Mouse (Mus musculus) liver, embryonic 13.5 days (tissue): ENCODE results near the gene Marc2. TPM values are rescaled to one million over a fixed set of nuclear protein-coding genes. Genes with fewer than 3 reads are reported as not detected.

Experiments used
- ATAC-seq: fragments of 200-750 bp; cut with Nextera tagmentation; 2 replicates; pipeline ENCODE4 v1.8.0; 2017; ENCODE audit warnings: low read depth, mild to moderate bottlenecking, moderate number of reproducible peaks, moderate library complexity
- DNase-seq: peaks from one replicate; pipeline ENCODE4 v3.0.0; 2022
- H3K27ac ChIP-seq: fragments of 300-500 bp; sonication (generic); 2 replicates; pipeline ENCODE4 v1.5.1; 2015; ENCODE audit warnings: moderate library complexity, mild to moderate bottlenecking, inconsistent platforms
- H3K27me3 ChIP-seq: fragments of 300-500 bp; sonication (generic); 2 replicates; pipeline ENCODE4 v1.6.1; 2015; ENCODE audit warnings: mild to moderate bottlenecking, inconsistent platforms
- H3K36me3 ChIP-seq: fragments of 300-500 bp; sonication (generic); 2 replicates; pipeline ENCODE4 v1.6.1; 2015; ENCODE audit warnings: mild to moderate bottlenecking, inconsistent platforms
- H3K4me1 ChIP-seq: fragments of 300-500 bp; sonication (generic); replicated peaks from 2 replicates; pipeline ENCODE4 v1.6.1; 2015; ENCODE audit warnings: inconsistent platforms
- H3K4me2 ChIP-seq: fragments of 300-500 bp; sonication (generic); 2 replicates; pipeline ENCODE4 v1.6.1; 2015; ENCODE audit warnings: inconsistent platforms, mild to moderate bottlenecking, moderate library complexity
- H3K4me3 ChIP-seq: fragments of 300-500 bp; sonication (generic); replicated peaks from 2 replicates; pipeline ENCODE4 v1.5.1; 2015; ENCODE audit warnings: mild to moderate bottlenecking, inconsistent platforms
- H3K9ac ChIP-seq: fragments of 300-500 bp; sonication (generic); 2 replicates; pipeline ENCODE4 v1.6.1; 2015; ENCODE audit warnings: mild to moderate bottlenecking, inconsistent platforms
- H3K9me3 ChIP-seq: fragments of 300-500 bp; sonication (generic); replicated peaks from 2 replicates; pipeline ENCODE4 v1.6.1; 2016; ENCODE audit warnings: inconsistent platforms
- WGBS: fragments of 180-500 bp; shearing (Covaris S2); methylation state at CpG from one replicate; pipeline ENCODE4 v1.1.7; 2015; ENCODE audit not compliant: insufficient replicate concordance; 5-methylcytosine and 5-hydroxymethylcytosine counted together
- polyA plus RNA-seq: library from polyadenylated mRNA; unstranded; fragments of >200 nt; fragmentation: Nextera tagmentation; extraction: Ambion mirVana; gene quantifications from 2 replicates; pipeline ENCODE4 v1.2.1, GENCODE M21; 2015

The Marc2 gene
- polyA plus RNA-seq, 1 experiment from 2014 or later = 189 TPM

- Histone ChIP-seq H3K4me1 (peaks cover 39% of the 10 kb centered on the region), H3K4me2 (no peak overlapping the region), H3K9me3 (no peaks in the 10 kb centered on the region), H3K36me3 (no peaks in the 10 kb centered on the region), H3K27ac (peak overlapping the region; percentile 78), H3K4me3 (no peak overlapping the region), H3K9ac (0 out of 2 replicates have a peak overlapping the region, but pooled peaks have one; percentile 0), H3K27me3 (no peaks in the 10 kb centered on the region)
- peak; percentile 50 for ATAC-seq
- DNase-seq = no peak
- 52% methylated on average over 7 of the region's 7 CpGs for WGBS
Observed at GRCm38 (mm10) chr1:184872069-184872819, 26.0 kb upstream of the Marc2 start.

GRCm38 (mm10) chr1:184871506-184871905 lies 25.3 kb upstream of the Marc2 start:
- Histone ChIP-seq H3K9me3 (no peaks in the 10 kb centered on the region), H3K4me1 (peaks cover 39% of the 10 kb centered on the region), H3K9ac (0 out of 2 replicates have a peak overlapping the region, but pooled peaks have one; percentile 0), H3K4me3 (no peak overlapping the region), H3K27me3 (no peaks in the 10 kb centered on the region), H3K27ac (peak overlapping the region; percentile 78), H3K36me3 (no peaks in the 10 kb centered on the region), H3K4me2 (no peak overlapping the region)
- whole genome bisulfite sequencing = 71% methylated on average over 1 of the region's 1 CpGs
- DNase-seq (no peak), ATAC-seq (peak; percentile 25; the same call in 1 of the 2 replicates)

- Histone ChIP-seq H3K4me3 (no peak overlapping the region), H3K27ac (peak overlapping the region; percentile 78), H3K36me3 (no peaks in the 10 kb centered on the region), H3K9me3 (no peaks in the 10 kb centered on the region), H3K9ac (no peak overlapping the region), H3K27me3 (no peaks in the 10 kb centered on the region), H3K4me1 (peaks cover 43% of the 10 kb centered on the region), H3K4me2 (no peak overlapping the region)
- no peak for DNase-seq
- no peak for ATAC-seq
- WGBS = 65% methylated on average over 11 of the region's 11 CpGs
Observed at GRCm38 (mm10) chr1:184870646-184871385, 24.6 kb upstream of the Marc2 start.

- Histone ChIP-seq H3K9me3 (no peaks in the 10 kb centered on the region), H3K27ac (peak overlapping the region; percentile 39; the same call in 1 of the 2 replicates), H3K4me1 (peaks cover 43% of the 10 kb centered on the region), H3K4me2 (no peak overlapping the region), H3K36me3 (no peaks in the 10 kb centered on the region), H3K9ac (no peak overlapping the region), H3K27me3 (no peaks in the 10 kb centered on the region), H3K4me3 (no peak overlapping the region)
- 54% methylated on average over 4 of the region's 4 CpGs for WGBS
- ATAC-seq = no peak
- DNase-seq = no peak
Observed at GRCm38 (mm10) chr1:184869939-184870565, 23.8 kb upstream of the Marc2 start.

GRCm38 (mm10) chr1:184867640-184868120 lies 21.4 kb upstream of the Marc2 start:
- Histone ChIP-seq H3K4me2 (no peak overlapping the region), H3K9me3 (no peaks in the 10 kb centered on the region), H3K4me1 (peaks cover 31% of the 10 kb centered on the region), H3K4me3 (no peak overlapping the region), H3K27ac (peak overlapping the region; percentile 48; the same call in 1 of the 2 replicates), H3K9ac (no peak overlapping the region), H3K36me3 (no peaks in the 10 kb centered on the region), H3K27me3 (no peaks in the 10 kb centered on the region)
- 54% methylated on average over 3 of the region's 3 CpGs for WGBS
- ATAC-seq (no peak), DNase-seq (no peak)

- 41% methylated on average over 7 of the region's 7 CpGs for WGBS
- no peaks in the 10 kb centered on the region for H3K9me3 ChIP-seq
- DNase-seq (no peak), ATAC-seq (no peak)
- no peak overlapping the region for H3K4me3 ChIP-seq
- no peak overlapping the region for H3K9ac ChIP-seq
- peaks cover 13% of the 10 kb centered on the region for H3K4me1 ChIP-seq
- H3K27me3 ChIP-seq = no peaks in the 10 kb centered on the region
- no peaks in the 10 kb centered on the region for H3K36me3 ChIP-seq
- no peak overlapping the region; the same call in 1 of the 2 replicates for H3K27ac ChIP-seq
- no peak overlapping the region for H3K4me2 ChIP-seq
Observed at GRCm38 (mm10) chr1:184864381-184864801, 18.1 kb upstream of the Marc2 start.

GRCm38 (mm10) chr1:184862636-184863035 lies 16.4 kb upstream of the Marc2 start:
- H3K9me3 ChIP-seq = no peaks in the 10 kb centered on the region
- no peaks in the 10 kb centered on the region for H3K27me3 ChIP-seq
- no peak for ATAC-seq
- H3K4me1 ChIP-seq = peaks cover 9% of the 10 kb centered on the region; the same call in 1 of the 2 replicates
- no peak overlapping the region for H3K9ac ChIP-seq
- H3K4me2 ChIP-seq = no peak overlapping the region
- 67% methylated on average over 6 of the region's 6 CpGs for WGBS
- no peak overlapping the region for H3K4me3 ChIP-seq
- no peak for DNase-seq
- no peaks in the 10 kb centered on the region for H3K36me3 ChIP-seq
- H3K27ac ChIP-seq = no peak overlapping the region

DNA sequence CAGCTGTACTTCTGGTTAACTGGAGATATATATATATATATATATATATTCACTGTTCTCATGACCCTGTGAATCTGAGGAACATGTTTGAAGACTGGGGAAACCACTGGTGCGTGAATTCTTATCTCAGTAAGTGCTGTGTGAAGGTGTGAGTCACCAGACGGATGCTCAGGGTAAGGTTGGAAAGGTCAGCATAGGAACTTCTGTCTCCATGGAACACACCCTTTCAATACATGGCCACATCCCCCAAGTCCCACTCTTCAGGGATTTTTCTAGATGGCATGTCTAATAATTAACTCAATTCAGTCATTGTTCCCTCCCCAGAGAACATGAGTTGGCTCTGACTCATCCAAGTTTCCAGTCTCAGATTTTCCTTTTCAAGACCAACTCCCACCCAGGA lies 15.3 kb upstream of the Marc2 start:
- WGBS = 37% methylated on average over 2 of the region's 2 CpGs
- Histone ChIP-seq H3K36me3 (no peaks in the 10 kb centered on the region), H3K27ac (no peak overlapping the region), H3K27me3 (no peaks in the 10 kb centered on the region), H3K4me3 (no peak overlapping the region), H3K4me2 (no peak overlapping the region), H3K9me3 (no peaks in the 10 kb centered on the region), H3K9ac (no peak overlapping the region), H3K4me1 (peaks cover 9% of the 10 kb centered on the region; the same call in 1 of the 2 replicates)
- ATAC-seq (no peak), DNase-seq (no peak)

GRCm38 (mm10) chr1:184860276-184860675 lies 14.0 kb upstream of the Marc2 start:
- no peak overlapping the region for H3K4me2 ChIP-seq
- DNase-seq = no peak

DNA sequence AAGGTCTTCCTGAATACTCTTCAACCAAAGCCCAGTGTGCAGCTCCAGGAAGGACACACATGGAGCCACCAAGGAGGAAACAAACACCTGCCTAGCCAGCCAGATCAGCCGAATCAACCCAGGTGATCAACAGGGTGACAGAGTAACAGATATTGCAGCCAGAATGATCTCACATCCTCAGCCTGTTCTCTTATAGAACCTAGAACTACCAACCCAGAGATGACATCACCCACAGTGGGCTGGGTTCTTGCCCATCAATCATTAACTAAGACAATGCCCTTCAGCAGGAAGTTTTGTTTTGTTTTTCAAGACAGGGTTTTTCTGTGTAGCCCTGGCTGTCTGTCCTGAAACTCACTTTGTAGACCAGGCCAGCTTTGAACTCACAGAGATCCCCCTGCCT lies 12.0 kb upstream of the Marc2 start:
- H3K9ac ChIP-seq = no peak overlapping the region
- H3K4me1 ChIP-seq = peaks cover 13% of the 10 kb centered on the region
- H3K9me3 ChIP-seq = no peaks in the 10 kb centered on the region
- DNase-seq = no peak
- no peaks in the 10 kb centered on the region for H3K36me3 ChIP-seq
- no peaks in the 10 kb centered on the region for H3K27me3 ChIP-seq
- H3K4me3 ChIP-seq = no peak overlapping the region
- no peak overlapping the region for H3K4me2 ChIP-seq
- H3K27ac ChIP-seq = no peak overlapping the region
- 47% methylated on average over 1 of the region's 1 CpGs for WGBS
- no peak for ATAC-seq

More at GRCm38 (mm10) chr1:184860276-184860675, 14.0 kb upstream of the Marc2 start:
- H3K36me3 ChIP-seq = no peaks in the 10 kb centered on the region
- H3K4me3 ChIP-seq = no peak overlapping the region
- 0 out of 2 replicates have a peak, but pooled peaks have one; percentile 7 for ATAC-seq
- no peaks in the 10 kb centered on the region for H3K27me3 ChIP-seq
- no peak overlapping the region for H3K27ac ChIP-seq
- H3K9ac ChIP-seq = no peak overlapping the region
- no peaks in the 10 kb centered on the region for H3K9me3 ChIP-seq
- 39% methylated on average over 3 of the region's 3 CpGs for WGBS
- 0 out of 2 replicates have a peak, but pooled peaks cover 4% of the 10 kb centered on the region for H3K4me1 ChIP-seq

DNA sequence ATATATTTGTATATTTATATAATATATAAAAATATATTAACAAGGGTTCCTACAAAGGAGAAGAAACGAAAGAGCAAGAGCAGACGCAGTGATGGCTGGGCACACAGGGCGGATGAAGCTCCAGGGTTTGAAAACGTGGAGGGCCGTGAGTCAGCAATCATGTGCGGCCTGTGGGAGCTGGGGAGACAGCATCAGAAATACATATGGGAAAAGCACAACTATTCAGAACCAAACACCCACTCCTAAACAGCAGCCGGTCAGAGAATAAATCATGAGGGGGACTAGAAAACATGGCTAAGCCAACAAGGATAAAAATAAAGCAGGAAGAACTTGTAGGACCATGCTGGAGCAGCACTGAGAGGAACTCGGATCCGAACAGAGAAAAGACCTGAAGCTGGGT lies 11.0 kb upstream of the Marc2 start:
- H3K4me1 ChIP-seq = peaks cover 23% of the 10 kb centered on the region
- WGBS = 68% methylated on average over 9 of the region's 9 CpGs
- no peak overlapping the region for H3K9ac ChIP-seq
- H3K9me3 ChIP-seq = no peaks in the 10 kb centered on the region
- H3K36me3 ChIP-seq = no peaks in the 10 kb centered on the region
- no peak overlapping the region for H3K4me2 ChIP-seq
- no peaks in the 10 kb centered on the region for H3K27me3 ChIP-seq
- no peak for ATAC-seq
- no peak overlapping the region for H3K27ac ChIP-seq
- DNase-seq = no peak
- no peak overlapping the region for H3K4me3 ChIP-seq
